Mouse (Mus musculus) stomach, embryonic 14.5 days (tissue): ENCODE data around the gene Nudcd2. TPM values are rescaled to one million over a fixed set of nuclear protein-coding genes. Genes with fewer than 3 reads are reported as not detected.
A peak's percentile ranks its signal among the peaks of the same experiment; 100 is the strongest.

Experiments
- ATAC-seq: fragments of 200-750 bp; cut with Nextera tagmentation; 2 replicates; pipeline ENCODE4 v1.8.0; 2017; ENCODE audit warnings: low read depth, moderate TSS enrichment; ENCODE audit not compliant: insufficient number of reproducible peaks, insufficient read depth, low FRiP score
- H3K27ac ChIP-seq: fragments of 300-500 bp; sonication (generic); 2 replicates; pipeline ENCODE4 v1.5.1; 2014; ENCODE audit warnings: mild to moderate bottlenecking, low read length, moderate library complexity, mixed read lengths
- H3K27me3 ChIP-seq: fragments of 300-500 bp; sonication (generic); 2 replicates; pipeline ENCODE4 v1.6.1; 2014; ENCODE audit warnings: low read length, control low read depth, mixed read lengths; ENCODE audit not compliant: control insufficient read depth, insufficient read depth
- H3K36me3 ChIP-seq: fragments of 300-500 bp; sonication (generic); 2 replicates; pipeline ENCODE4 v1.6.1; 2014; ENCODE audit warnings: mild to moderate bottlenecking, control low read depth, low read length, moderate library complexity, mixed read lengths; ENCODE audit not compliant: control insufficient read depth, insufficient read depth
- H3K4me1 ChIP-seq: fragments of 300-500 bp; sonication (generic); 2 replicates; pipeline ENCODE4 v1.6.1; 2014; ENCODE audit warnings: low read length, control low read depth, mixed read lengths; ENCODE audit not compliant: control insufficient read depth, insufficient read depth
- H3K4me2 ChIP-seq: fragments of 300-500 bp; sonication (generic); replicated peaks from 2 replicates; pipeline ENCODE4 v1.6.1; 2014; ENCODE audit warnings: low read depth, low read length, control low read depth
- H3K4me3 ChIP-seq: fragments of 300-500 bp; sonication (generic); 2 replicates; pipeline ENCODE4 v1.5.1; 2014; ENCODE audit warnings: low read depth, low read length, control low read depth
- H3K9ac ChIP-seq: fragments of 300-500 bp; sonication (generic); replicated peaks from 2 replicates; pipeline ENCODE4 v1.6.1; 2014; ENCODE audit warnings: low read depth, mild to moderate bottlenecking, control low read depth, low read length, moderate library complexity, mixed read lengths
- H3K9me3 ChIP-seq: fragments of 300-500 bp; sonication (generic); 2 replicates; pipeline ENCODE4 v1.6.1; 2016; ENCODE audit warnings: low read depth, low read length, control low read depth; ENCODE audit not compliant: control insufficient read depth
- WGBS: fragments of 180-500 bp; shearing (Covaris S2); extraction: QIAGEN DNeasy Blood & Tissue Kit; methylation state at CpG from one replicate; pipeline ENCODE4 v1.1.7; 2014; 5-methylcytosine and 5-hydroxymethylcytosine counted together
- polyA plus RNA-seq: library from polyadenylated mRNA; unstranded; fragments of >200 nt; fragmentation: Nextera tagmentation; extraction: Ambion mirVana; gene quantifications from 2 replicates; pipeline ENCODE4 v1.2.1, GENCODE M21; 2014

Nudcd2 gene
- polyA plus RNA-seq = 143 and 149 TPM in 2 replicates

DNA sequence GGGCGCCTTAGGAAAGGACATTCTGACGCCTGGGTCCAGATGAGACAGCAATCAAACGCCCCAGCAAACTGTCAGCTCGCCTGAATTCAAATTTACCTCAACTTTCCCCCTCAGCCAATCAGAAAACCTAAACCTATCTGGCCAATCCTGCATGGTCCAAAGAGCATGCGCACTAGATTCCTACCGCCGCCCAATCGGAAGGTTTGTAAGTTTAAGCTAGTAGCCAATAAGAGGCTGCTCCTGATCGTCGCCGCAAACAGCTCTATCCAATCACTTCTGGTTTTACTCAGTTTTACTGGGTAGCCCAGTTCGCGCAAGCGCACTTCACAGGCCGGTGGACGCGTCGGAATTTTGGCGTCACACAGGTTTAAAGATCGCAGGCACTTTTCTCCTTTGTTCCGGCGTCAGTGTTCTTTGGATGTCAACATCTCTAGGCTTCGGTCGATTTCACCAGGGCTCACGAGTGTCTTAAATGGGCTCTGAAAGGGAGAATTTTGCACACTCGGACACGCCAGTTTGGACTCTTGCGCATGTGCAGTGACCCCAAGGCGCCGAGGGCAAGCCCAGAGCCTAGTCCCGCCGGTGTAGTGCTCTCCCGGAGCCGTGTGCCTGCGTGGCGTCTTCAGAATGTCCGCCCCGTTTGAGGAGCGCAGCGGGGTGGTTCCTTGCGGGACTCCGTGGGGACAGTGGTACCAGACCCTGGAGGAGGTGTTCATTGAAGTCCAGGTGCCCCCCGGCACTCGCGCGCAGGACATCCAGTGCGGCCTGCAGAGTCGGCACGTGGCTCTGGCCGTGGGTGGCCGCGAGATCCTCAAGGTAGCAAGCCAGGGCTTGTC, at the start of gene Nudcd2, which contains the start of gene Hmmr:
TSS of gene Nudcd2 (plus strand) at position 329 of the 836 bp plus-strand sequence.
TSS of gene Hmmr (minus strand) at position 84 of the 836 bp plus-strand sequence.
- no peaks in the 10 kb centered on the region for H3K27me3 ChIP-seq
- peak; percentile 99 for ATAC-seq
- under 1% methylated on average over 52 of the region's 52 CpGs for WGBS
- peak within 1 kb of the TSS; percentile 69 for H3K9ac ChIP-seq
- peak within 1 kb of the TSS; percentile 61; the same call in 1 of the 2 replicates for H3K27ac ChIP-seq
- H3K9me3 ChIP-seq = no peaks in the 10 kb centered on the region
- H3K4me3 ChIP-seq = peak within 1 kb of the TSS; percentile 48
- peak within 1 kb of the TSS; percentile 80 for H3K4me2 ChIP-seq
- peaks cover 22% of the 10 kb centered on the region for H3K36me3 ChIP-seq
- H3K4me1 ChIP-seq = peaks cover 13% of the 10 kb centered on the region; the same call in 1 of the 2 replicates

DNA sequence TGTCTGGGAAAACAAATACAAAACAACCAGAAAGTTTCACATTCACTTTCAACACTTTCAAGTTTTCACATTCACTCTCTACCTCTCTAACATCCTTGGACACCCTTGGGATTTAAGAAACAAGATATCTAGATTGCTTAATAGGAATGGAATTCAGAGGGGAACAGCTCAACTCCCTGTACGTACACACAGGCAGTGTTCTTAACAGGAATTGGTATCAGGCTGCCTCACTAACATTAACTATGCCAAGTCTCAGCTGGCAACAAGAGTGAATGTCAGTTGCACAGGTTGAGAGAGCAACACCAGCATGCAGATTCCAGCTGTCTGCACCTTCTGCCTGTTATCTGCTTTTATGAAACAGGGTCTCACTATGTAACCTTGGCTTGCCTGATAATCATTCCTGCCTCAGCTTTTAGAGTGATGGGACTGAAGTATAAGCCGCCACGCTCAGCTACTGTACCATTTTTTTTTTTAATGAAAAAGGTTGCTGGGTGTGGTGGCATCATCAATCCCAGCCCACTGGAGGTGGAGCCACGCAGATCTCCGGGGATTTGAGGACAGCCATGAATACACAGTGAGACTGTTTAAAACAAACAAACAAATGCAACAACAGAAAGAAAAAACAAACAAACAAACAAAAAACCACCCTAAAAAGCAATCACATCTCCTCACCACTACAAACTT, 42.9 kb upstream of the Nudcd2 start:
- Histone ChIP-seq H3K9ac (no peak overlapping the region), H3K4me2 (peak overlapping the region; percentile 92), H3K27me3 (no peaks in the 10 kb centered on the region), H3K9me3 (no peaks in the 10 kb centered on the region), H3K4me3 (no peak overlapping the region), H3K4me1 (peaks cover 19% of the 10 kb centered on the region; the same call in 1 of the 2 replicates), H3K36me3 (peaks cover 9% of the 10 kb centered on the region), H3K27ac (no peak overlapping the region)
- ATAC-seq = no peak
- 58% methylated on average over 5 of the region's 5 CpGs for WGBS

DNA sequence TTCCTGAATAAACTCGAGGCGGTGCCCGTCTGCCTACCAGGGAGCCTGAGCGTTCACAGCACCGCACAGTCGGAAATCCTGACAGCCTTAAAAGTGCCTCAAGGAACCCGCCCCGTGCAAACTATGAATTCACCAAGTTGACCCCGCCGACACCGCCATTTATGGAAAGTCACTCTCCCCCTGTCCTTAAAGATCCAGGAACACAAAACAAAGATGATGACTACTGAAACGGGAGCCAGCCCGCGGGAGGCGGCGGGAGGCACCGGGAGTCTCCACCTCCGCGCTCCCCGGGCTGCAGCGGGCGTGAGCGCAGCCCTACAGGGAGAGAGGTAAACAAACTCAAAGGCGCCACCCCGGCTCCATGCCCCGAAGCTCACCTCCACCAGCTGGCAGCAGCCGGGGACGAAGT, 41.4 kb upstream of the Nudcd2 start:
- H3K9ac ChIP-seq = peak overlapping the region; percentile 61
- peak overlapping the region; percentile 94 for H3K4me3 ChIP-seq
- peak overlapping the region; percentile 96 for H3K27ac ChIP-seq
- H3K36me3 ChIP-seq = peaks cover 5% of the 10 kb centered on the region
- H3K4me2 ChIP-seq = peak overlapping the region; percentile 92
- H3K9me3 ChIP-seq = no peaks in the 10 kb centered on the region
- peaks cover 19% of the 10 kb centered on the region; the same call in 1 of the 2 replicates for H3K4me1 ChIP-seq
- H3K27me3 ChIP-seq = no peaks in the 10 kb centered on the region
- WGBS = under 1% methylated on average over 28 of the region's 28 CpGs
- ATAC-seq = peak; percentile 71

DNA sequence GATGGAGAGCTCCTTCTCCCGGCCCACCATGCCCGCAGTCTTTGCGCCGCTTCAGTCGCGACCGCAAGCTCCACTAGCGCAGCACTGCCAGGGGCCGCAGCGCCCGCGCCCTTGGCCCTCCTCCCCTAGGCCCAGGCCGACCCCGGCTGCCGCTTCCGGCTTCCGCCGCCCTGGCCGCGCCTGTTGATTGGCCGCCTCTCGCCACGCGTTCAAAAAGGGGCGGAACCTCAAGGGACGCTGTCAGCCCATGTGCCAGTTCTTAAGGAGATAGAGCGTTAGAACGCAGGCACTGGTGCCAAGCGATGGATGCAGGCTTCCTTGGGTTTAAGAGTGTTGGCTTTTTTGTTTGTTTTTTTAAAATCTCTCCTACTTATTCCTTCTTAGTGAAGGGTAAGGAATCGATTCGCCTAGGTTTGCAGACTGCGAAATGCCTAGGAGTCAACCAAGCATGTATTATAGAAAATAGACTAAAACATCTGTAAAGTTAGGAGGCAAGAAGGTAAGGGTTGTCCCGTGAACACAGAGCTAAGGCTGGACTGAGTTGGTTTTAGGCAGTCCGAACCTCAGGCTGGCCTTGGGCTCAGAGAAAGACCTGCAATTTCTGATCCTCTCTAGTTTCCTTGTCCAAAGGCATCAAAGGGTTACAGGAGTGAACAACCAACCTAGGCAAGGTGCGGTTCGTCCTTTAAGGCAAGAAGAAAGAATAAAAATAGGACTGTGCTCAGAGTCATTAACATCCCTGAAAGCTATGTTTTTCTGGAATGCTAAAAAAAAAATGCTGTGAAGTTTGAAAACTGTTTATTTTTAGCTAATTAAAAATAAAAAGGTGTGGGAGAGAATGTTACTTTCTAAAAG, 40.7 kb upstream of the Nudcd2 start:
- ATAC-seq = peak; percentile 96
- H3K36me3 ChIP-seq = no peaks in the 10 kb centered on the region
- H3K9me3 ChIP-seq = no peaks in the 10 kb centered on the region
- H3K27ac ChIP-seq = peak overlapping the region; percentile 96
- H3K9ac ChIP-seq = peak overlapping the region; percentile 65
- WGBS = under 1% methylated on average over 31 of the region's 36 CpGs
- peaks cover 19% of the 10 kb centered on the region; the same call in 1 of the 2 replicates for H3K4me1 ChIP-seq
- H3K27me3 ChIP-seq = no peaks in the 10 kb centered on the region
- peak overlapping the region; percentile 92 for H3K4me2 ChIP-seq
- peak overlapping the region; percentile 94 for H3K4me3 ChIP-seq

DNA sequence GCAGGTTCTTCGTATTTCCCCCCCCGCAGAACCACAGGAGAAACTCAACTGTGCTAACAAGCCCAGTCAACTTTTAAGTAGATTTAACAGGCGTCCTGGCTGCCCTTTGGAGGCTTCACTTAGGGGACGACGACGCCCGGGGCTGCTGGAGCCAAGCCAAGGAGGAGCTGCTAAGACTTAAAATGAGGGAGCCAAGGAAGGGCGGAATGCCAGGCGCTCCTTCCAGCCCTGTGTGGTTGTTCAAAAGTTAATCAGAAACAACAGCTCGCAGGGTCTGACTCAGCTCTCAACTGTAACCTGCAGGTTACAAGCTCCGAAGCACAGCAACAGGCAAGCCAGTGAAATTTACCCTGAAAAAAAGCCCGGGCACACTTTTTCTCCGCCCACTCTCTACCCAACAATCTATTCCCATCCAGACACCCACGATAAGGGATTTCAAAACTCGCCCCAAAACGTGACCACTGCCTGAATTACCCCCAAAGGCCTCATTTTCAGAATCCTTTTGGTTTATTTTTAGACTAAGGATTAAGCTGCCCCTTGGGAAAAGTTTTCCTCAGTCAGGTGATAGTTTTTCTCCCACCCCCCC, 40.0 kb upstream of the Nudcd2 start:
- H3K9me3 ChIP-seq = no peaks in the 10 kb centered on the region
- peak overlapping the region; percentile 94 for H3K4me3 ChIP-seq
- 0 out of 2 replicates have a peak, but pooled peaks have one; percentile 18 for ATAC-seq
- WGBS = 2% methylated on average over 16 of the region's 16 CpGs
- peak overlapping the region; percentile 92 for H3K4me2 ChIP-seq
- peak overlapping the region; percentile 96 for H3K27ac ChIP-seq
- peaks cover 19% of the 10 kb centered on the region; the same call in 1 of the 2 replicates for H3K4me1 ChIP-seq
- H3K36me3 ChIP-seq = no peaks in the 10 kb centered on the region
- no peaks in the 10 kb centered on the region for H3K27me3 ChIP-seq
- H3K9ac ChIP-seq = peak overlapping the region; percentile 65

DNA sequence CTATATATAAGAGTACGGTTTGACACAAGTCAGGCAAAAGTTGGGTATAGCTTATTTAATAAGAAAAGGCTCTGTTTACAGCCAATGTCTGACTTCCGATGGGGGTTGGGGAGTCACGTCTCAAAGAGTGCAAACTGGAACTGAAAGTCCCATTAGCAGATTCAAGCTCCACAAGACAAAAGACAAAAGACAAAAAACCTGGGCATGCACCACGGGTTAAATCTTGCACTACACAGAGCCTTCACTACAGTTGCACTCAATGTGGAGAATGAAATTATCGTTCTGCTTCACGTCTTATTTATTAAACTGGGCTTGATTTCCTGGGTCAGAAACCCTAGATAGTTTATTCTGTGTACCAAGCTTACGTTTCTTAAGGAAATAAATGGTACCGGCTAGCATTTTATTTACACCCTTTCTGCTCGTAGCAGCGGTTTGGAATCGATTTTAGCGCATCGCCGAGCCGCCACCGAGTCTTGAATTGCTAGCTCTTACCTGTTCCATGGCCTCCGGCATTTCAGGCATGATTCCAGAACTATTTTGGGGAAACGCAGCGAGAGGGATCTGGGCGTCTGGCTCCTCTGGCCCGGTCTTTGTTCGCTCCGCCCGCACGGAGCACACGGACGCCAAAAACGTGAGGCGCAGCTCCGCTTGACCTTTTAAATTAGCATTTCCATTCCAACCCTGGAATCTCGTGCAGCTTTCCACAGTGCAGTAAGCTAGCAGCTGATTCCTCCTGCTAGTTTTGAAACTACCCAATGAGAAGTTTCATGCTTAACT, 39.0 kb upstream of the Nudcd2 start:
- Histone ChIP-seq H3K36me3 (no peaks in the 10 kb centered on the region), H3K27me3 (no peaks in the 10 kb centered on the region), H3K4me3 (peak overlapping the region; percentile 94), H3K4me1 (peaks cover 19% of the 10 kb centered on the region; the same call in 1 of the 2 replicates), H3K9ac (peak overlapping the region; percentile 65), H3K27ac (peak overlapping the region; percentile 96), H3K9me3 (no peaks in the 10 kb centered on the region), H3K4me2 (peak overlapping the region; percentile 92)
- under 1% methylated on average over 31 of the region's 31 CpGs for WGBS
- peak; percentile 43 for ATAC-seq

DNA sequence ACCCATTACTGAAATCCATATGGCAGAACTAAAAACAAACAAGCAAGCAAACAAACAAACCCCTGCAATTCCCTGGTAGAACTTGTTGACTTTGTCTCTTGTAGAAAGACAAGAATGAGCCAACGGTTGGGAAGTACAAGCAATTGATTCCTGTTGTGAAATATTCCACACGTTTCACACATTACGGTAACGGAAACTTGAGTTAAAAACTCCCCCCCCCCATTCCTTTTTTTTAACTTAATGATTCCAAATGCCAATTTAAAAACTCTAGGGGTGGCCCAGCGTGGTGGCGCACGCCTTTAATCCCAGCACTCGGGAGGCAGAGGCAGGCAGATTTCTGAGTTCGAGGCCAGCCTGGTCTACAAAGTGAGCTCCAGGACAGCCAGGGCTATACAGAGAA, 38.4 kb upstream of the Nudcd2 start, which contains the start of gene Mat2b:
TSS of gene Mat2b (minus strand) at position 101 of the 400 bp plus-strand sequence.
- Histone ChIP-seq H3K4me1 (peaks cover 13% of the 10 kb centered on the region; the same call in 1 of the 2 replicates), H3K27ac (peak within 1 kb of the TSS; percentile 96), H3K36me3 (no peaks in the 10 kb centered on the region), H3K27me3 (no peaks in the 10 kb centered on the region), H3K9me3 (no peaks in the 10 kb centered on the region), H3K9ac (peak within 1 kb of the TSS; percentile 65), H3K4me3 (peak within 1 kb of the TSS; percentile 94), H3K4me2 (peak within 1 kb of the TSS; percentile 92)
- no peak for ATAC-seq
- 83% methylated on average over 9 of the region's 9 CpGs for WGBS
